Mouse (Mus musculus) small intestine, adult 2 months (tissue): Measurements from ENCODE around the gene Ddr2.

ENCODE experiments used
- CTCF ChIP-seq: fragments of 200-500 bp; IDR thresholded peaks from 2 replicates; pipeline ENCODE4 v1.5.1; 2012; ENCODE audit warnings: low read depth, mild to moderate bottlenecking, control low read depth, inconsistent platforms, low read length, moderate library complexity, mixed read lengths; ENCODE audit not compliant: insufficient replicate concordance, insufficient read length; ENCODE audit errors: extremely low read depth
- POLR2A ChIP-seq: fragments of 200-500 bp; IDR thresholded peaks from 2 replicates; pipeline ENCODE4 v1.6.1; 2012; ENCODE audit warnings: low read depth, mild to moderate bottlenecking, control low read depth, inconsistent platforms, low read length, moderate library complexity

- TF ChIP-seq POLR2A (no peak), CTCF (no peak)
These were observed 1.7 kb upstream of the Ddr2 start for GRCm38 (mm10) chr1:170112261-170112660.
